Mouse (Mus musculus) thymus, adult 2 months (tissue): ENCODE data around the gene Etv5. TPM values are rescaled to one million over a fixed set of nuclear protein-coding genes. Genes with fewer than 3 reads are reported as not detected.
A peak's percentile ranks its signal among the peaks of the same experiment; 100 is the strongest.

Source experiments
- DNase-seq: peaks from one replicate; pipeline ENCODE4 v3.0.0; 2021
- H3K27ac ChIP-seq: fragments of 200-500 bp; 2 replicates; pipeline ENCODE4 v1.5.1; 2012; ENCODE audit warnings: low read length, control low read depth; ENCODE audit not compliant: control insufficient read depth, insufficient read depth
- H3K27me3 ChIP-seq: fragments of 200-500 bp; 2 replicates; pipeline ENCODE4 v1.6.1; 2012; ENCODE audit warnings: mild to moderate bottlenecking, low read length, moderate library complexity, mixed read lengths; ENCODE audit not compliant: control insufficient read depth, insufficient read depth
- H3K36me3 ChIP-seq: fragments of 200-500 bp; 2 replicates; pipeline ENCODE4 v1.6.1; 2012; ENCODE audit warnings: mild to moderate bottlenecking, low read length, moderate library complexity; ENCODE audit not compliant: control insufficient read depth, insufficient read depth
- H3K4me1 ChIP-seq: fragments of 200-500 bp; replicated peaks from 2 replicates; pipeline ENCODE4 v1.6.1; 2012; ENCODE audit warnings: low read length; ENCODE audit not compliant: control insufficient read depth, insufficient read depth
- H3K4me3 ChIP-seq: fragments of 200-500 bp; 2 replicates; pipeline ENCODE4 v1.5.1; 2012; ENCODE audit warnings: mild to moderate bottlenecking, low read length, control low read depth, moderate library complexity; ENCODE audit not compliant: control insufficient read depth, insufficient read depth
- CTCF ChIP-seq: fragments of 200-500 bp; IDR thresholded peaks from 2 replicates; pipeline ENCODE4 v1.5.1; 2012; ENCODE audit warnings: mild to moderate bottlenecking, control low read depth, low read length, moderate library complexity, borderline replicate concordance; ENCODE audit not compliant: control insufficient read depth, poor library complexity, insufficient read depth; ENCODE audit errors: extremely low read depth
- POLR2A ChIP-seq: fragments of 200-500 bp; IDR thresholded peaks from 2 replicates; pipeline ENCODE4 v1.6.1; 2012; ENCODE audit warnings: mild to moderate bottlenecking, low read length, control low read depth, moderate library complexity; ENCODE audit not compliant: control insufficient read depth, poor library complexity, insufficient read depth; ENCODE audit errors: extremely low read depth
- WGBS: fragments of 180-500 bp; shearing (Covaris S2); methylation state at CpG from one replicate; pipeline ENCODE4 v1.1.7; 2018; 5-methylcytosine and 5-hydroxymethylcytosine counted together
- polyA plus RNA-seq: library from polyadenylated mRNA; depleted of rRNA; stranded (reverse); fragments of >200 nt; gene quantifications from 2 replicates; pipeline ENCODE4 v1.2.3, GENCODE M21; 2012

Gene Etv5
- polyA plus RNA-seq, 1 experiment: 7.3 TPM

DNA sequence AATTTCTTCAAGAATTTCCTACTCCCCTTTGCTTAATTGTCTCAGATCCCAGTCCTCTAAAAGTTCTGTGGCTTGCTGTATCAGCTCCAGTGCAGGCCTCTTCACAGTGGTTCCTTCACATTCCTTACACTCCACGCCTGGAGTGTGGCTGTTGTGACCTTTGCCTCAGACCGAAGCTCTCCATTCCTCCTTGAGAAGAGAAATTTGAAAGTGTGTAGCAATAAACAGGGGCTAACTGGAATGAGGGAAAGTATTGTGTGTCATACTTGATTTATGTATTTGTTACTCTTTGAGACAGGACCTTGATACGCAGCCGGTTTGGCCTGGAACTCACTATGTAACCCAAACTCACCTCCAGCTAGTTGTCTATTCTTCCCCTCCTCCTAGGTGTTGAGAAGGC lies 1.8 kb upstream of the Etv5 start:
- 91% methylated on average over 4 of the region's 4 CpGs for WGBS
- H3K4me3 ChIP-seq: no peak overlapping the region

DNA sequence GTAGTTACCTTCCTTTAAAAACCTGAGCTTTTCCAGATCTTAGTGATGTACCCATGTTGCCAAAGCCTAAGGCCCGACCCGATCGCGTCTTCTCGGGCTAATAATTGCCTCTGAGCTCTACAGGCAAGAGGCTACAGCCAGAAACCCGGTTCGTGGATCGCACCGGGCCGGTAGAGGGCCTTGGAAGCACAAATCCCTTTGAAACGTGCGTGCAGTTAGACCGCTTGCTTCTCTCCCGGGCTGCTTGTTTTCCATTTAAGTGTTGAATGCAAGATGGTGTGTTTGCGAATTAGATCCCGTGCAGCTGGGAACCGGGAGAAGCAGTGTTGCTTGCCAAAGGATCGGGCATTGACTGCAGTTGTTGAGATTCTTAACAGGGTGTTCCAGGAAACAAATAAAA lies 750 bp upstream of the Etv5 start:
- Histone ChIP-seq H3K4me1 (peaks cover 24% of the 10 kb centered on the region), H3K27ac (no peak overlapping the region), H3K4me3 (peak overlapping the region; percentile 43), H3K27me3 (0 out of 2 replicates have a peak, but pooled peaks cover 2% of the 10 kb centered on the region), H3K36me3 (no peaks in the 10 kb centered on the region)
- TF ChIP-seq CTCF (no peak), POLR2A (no peak)
- DNase-seq: peak; percentile 17
- WGBS: 4% methylated on average over 18 of the region's 18 CpGs

More for the DNA sequence above, 1.8 kb upstream of the Etv5 start:
- TF ChIP-seq CTCF (no peak), POLR2A (no peak)
- 0 out of 2 replicates have a peak, but pooled peaks cover 2% of the 10 kb centered on the region for H3K27me3 ChIP-seq
- H3K27ac ChIP-seq: no peak overlapping the region
- no peaks in the 10 kb centered on the region for H3K36me3 ChIP-seq
- DNase-seq: no peak
- peaks cover 24% of the 10 kb centered on the region for H3K4me1 ChIP-seq

- DNase-seq: peak; percentile 72
- Histone ChIP-seq H3K4me1 (peaks cover 18% of the 10 kb centered on the region), H3K36me3 (no peaks in the 10 kb centered on the region), H3K4me3 (peak overlapping the region; percentile 71), H3K27ac (no peak overlapping the region), H3K27me3 (0 out of 2 replicates have a peak, but pooled peaks cover 2% of the 10 kb centered on the region)
- under 1% methylated on average over 59 of the region's 59 CpGs for WGBS
- TF ChIP-seq CTCF (no peak), POLR2A (no peak)
These were observed 812 bp downstream of the Etv5 start for GRCm38 (mm10) chr16:22438441-22439373.

DNA sequence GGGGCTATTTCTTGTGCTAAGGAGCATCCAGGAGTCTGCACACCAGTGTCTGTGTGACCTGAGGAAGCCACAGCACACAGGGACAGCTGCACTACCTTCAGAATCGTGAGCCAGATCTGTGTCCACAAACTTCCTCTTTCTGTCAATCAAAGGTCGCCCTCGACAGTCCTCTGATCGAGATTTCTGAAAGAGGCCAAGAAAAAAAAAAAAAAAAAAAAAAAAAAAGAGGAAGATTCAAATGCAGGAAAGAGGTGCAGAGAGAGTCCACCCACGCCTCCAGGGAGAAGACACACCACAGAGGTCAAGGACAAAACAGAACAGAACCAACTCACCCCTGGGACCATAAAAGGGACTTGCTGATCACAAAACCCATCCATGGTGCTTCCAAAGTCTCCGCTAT lies 3.4 kb downstream of the Etv5 start:
- no peak for TF ChIP-seq POLR2A
- TF ChIP-seq CTCF: no peak
- Histone ChIP-seq H3K36me3 (no peaks in the 10 kb centered on the region), H3K4me1 (peaks cover 23% of the 10 kb centered on the region), H3K27ac (no peak overlapping the region), H3K4me3 (no peak overlapping the region), H3K27me3 (0 out of 2 replicates have a peak, but pooled peaks cover 2% of the 10 kb centered on the region)
- DNase-seq: no peak
- WGBS: 18% methylated on average over 6 of the region's 6 CpGs

GRCm38 (mm10) chr16:22434530-22434929 lies 5.0 kb downstream of the Etv5 start:
- TF ChIP-seq POLR2A: no peak
- 93% methylated on average over 5 of the region's 5 CpGs for WGBS
- no peak for DNase-seq
- no peak overlapping the region for H3K4me3 ChIP-seq
- no peaks in the 10 kb centered on the region for H3K36me3 ChIP-seq
- peaks cover 15% of the 10 kb centered on the region for H3K4me1 ChIP-seq
- H3K27ac ChIP-seq: no peak overlapping the region
- H3K27me3 ChIP-seq: 0 out of 2 replicates have a peak, but pooled peaks cover 2% of the 10 kb centered on the region

DNA sequence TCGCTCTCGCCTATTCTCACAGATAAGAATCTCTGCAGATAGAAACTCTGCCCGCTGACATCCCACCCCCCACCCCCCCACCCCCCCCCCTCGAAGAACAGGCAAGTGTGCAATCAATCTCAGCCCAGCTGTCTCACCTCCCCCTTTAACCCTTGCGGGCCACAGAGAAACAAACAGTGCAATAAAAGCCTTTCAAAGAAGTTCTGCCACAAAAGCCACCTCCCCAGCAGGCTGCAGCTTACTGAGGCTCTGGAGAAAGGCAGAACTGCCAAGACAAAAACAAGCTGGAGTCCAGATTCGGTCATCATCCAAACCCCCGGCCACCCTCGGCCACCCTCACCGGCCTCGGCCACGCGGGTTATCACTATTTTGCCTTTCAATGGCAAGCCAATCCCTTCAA lies 5.6 kb downstream of the Etv5 start:
- Histone ChIP-seq H3K27ac (no peak overlapping the region), H3K4me3 (no peak overlapping the region), H3K36me3 (no peaks in the 10 kb centered on the region), H3K4me1 (peaks cover 14% of the 10 kb centered on the region), H3K27me3 (0 out of 2 replicates have a peak, but pooled peaks cover 2% of the 10 kb centered on the region)
- no peak for DNase-seq
- TF ChIP-seq CTCF: no peak
- no peak for TF ChIP-seq POLR2A
- 82% methylated on average over 12 of the region's 12 CpGs for WGBS
